Mouse (Mus musculus) spleen, postnatal 4 days (tissue): ENCODE measurements at regions not wholly inside any gene's neighbourhood (a gene's known extent, or its start where the extent isn't known, plus 50 kb on each side); places are given as distances from the start of the nearest gene placed in this dataset.

Experiments used
- DNase-seq, 2 experiments: peaks; one replicate each; pipeline ENCODE4 v3.0.0; 2022; ENCODE audit warnings: low spot score in 2 of 2

GRCm38 (mm10) chr13:53704104-53704503, 231.2 kb upstream of the Msx2 start:
- DNase-seq: no peak

GRCm38 (mm10) chr13:53700236-53700635, 227.4 kb upstream of the Msx2 start:
- no peak for DNase-seq

- DNase-seq: no peak
These were observed 225.1 kb upstream of the Msx2 start for GRCm38 (mm10) chr13:53697954-53698353.

GRCm38 (mm10) chr13:53695385-53695784, 222.5 kb upstream of the Msx2 start:
- no peak for DNase-seq

- DNase-seq: no peak
These were observed 216.1 kb upstream of the Msx2 start for GRCm38 (mm10) chr13:53688934-53689333.

- DNase-seq: peak; percentile 15 to 65
These were observed 215.6 kb upstream of the Msx2 start for GRCm38 (mm10) chr13:53688489-53688888.

- DNase-seq: no peak
These were observed 211.6 kb upstream of the Msx2 start for GRCm38 (mm10) chr13:53684498-53684897.

GRCm38 (mm10) chr13:53677187-53677586, 204.3 kb upstream of the Msx2 start:
- no peak for DNase-seq

- no peak for DNase-seq
These were observed 197.5 kb upstream of the Msx2 start for GRCm38 (mm10) chr13:53670361-53670760.

GRCm38 (mm10) chr13:53667518-53667917, 194.6 kb upstream of the Msx2 start:
- no peak for DNase-seq

GRCm38 (mm10) chr13:53665592-53665991, 192.7 kb upstream of the Msx2 start:
- no peak for DNase-seq

GRCm38 (mm10) chr13:53664631-53665230, 191.9 kb upstream of the Msx2 start:
- DNase-seq: no peak

GRCm38 (mm10) chr13:53652826-53653225, 180.0 kb upstream of the Msx2 start:
- no peak for DNase-seq

GRCm38 (mm10) chr13:53648353-53648752, 175.5 kb upstream of the Msx2 start:
- no peak for DNase-seq

GRCm38 (mm10) chr13:53642557-53642956, 169.7 kb upstream of the Msx2 start:
- DNase-seq: no peak

- DNase-seq: no peak
These were observed 166.7 kb upstream of the Msx2 start for GRCm38 (mm10) chr13:53639584-53639983.

GRCm38 (mm10) chr13:53639115-53639514, 166.2 kb upstream of the Msx2 start:
- DNase-seq: no peak

GRCm38 (mm10) chr13:53636011-53636410, 163.1 kb upstream of the Msx2 start:
- DNase-seq: no peak

- DNase-seq: no peak
These were observed 161.8 kb upstream of the Msx2 start for GRCm38 (mm10) chr13:53634637-53635203.

- no peak for DNase-seq
These were observed 125.2 kb upstream of the Msx2 start for GRCm38 (mm10) chr13:53598050-53598449.

GRCm38 (mm10) chr13:53596871-53597800, 124.3 kb upstream of the Msx2 start:
- DNase-seq: no peak

- no peak for DNase-seq
These were observed 119.9 kb upstream of the Msx2 start for GRCm38 (mm10) chr13:53592755-53593154.

- no peak for DNase-seq
These were observed 113.9 kb upstream of the Msx2 start for GRCm38 (mm10) chr13:53586771-53587170.
